Mouse (Mus musculus) embryonic facial prominence, embryonic 15.5 days (tissue): ENCODE measurements around the gene Ceacam1. TPM values are rescaled to one million over a fixed set of nuclear protein-coding genes. Genes with fewer than 3 reads are reported as not detected.
"Not testable (repeated sequence)": the region's sequence is repeated elsewhere in the genome, so short reads cannot be mapped to it uniquely, and the experiment has no call there.

Source experiments
- ATAC-seq: fragments of 200-750 bp; cut with Nextera tagmentation; 2 replicates; pipeline ENCODE4 v1.8.0; 2017; ENCODE audit warnings: low read depth, moderate TSS enrichment; ENCODE audit not compliant: insufficient number of reproducible peaks, low FRiP score, low TSS enrichment
- H3K27ac ChIP-seq: fragments of 300-500 bp; sonication (generic); replicated peaks from 2 replicates; pipeline ENCODE4 v1.5.1; 2015; ENCODE audit warnings: mild to moderate bottlenecking, inconsistent platforms
- H3K27me3 ChIP-seq: fragments of 300-500 bp; sonication (generic); 2 replicates; pipeline ENCODE4 v1.6.1; 2015; ENCODE audit warnings: inconsistent platforms
- H3K36me3 ChIP-seq: fragments of 300-500 bp; sonication (generic); 2 replicates; pipeline ENCODE4 v1.6.1; 2015; ENCODE audit warnings: mild to moderate bottlenecking, inconsistent platforms
- H3K4me1 ChIP-seq: fragments of 300-500 bp; sonication (generic); 2 replicates; pipeline ENCODE4 v1.6.1; 2015; ENCODE audit warnings: inconsistent platforms
- H3K4me2 ChIP-seq: fragments of 300-500 bp; sonication (generic); replicated peaks from 2 replicates; pipeline ENCODE4 v1.6.1; 2015; ENCODE audit warnings: mild to moderate bottlenecking, inconsistent platforms
- H3K4me3 ChIP-seq: fragments of 300-500 bp; sonication (generic); replicated peaks from 2 replicates; pipeline ENCODE4 v1.5.1; 2015; ENCODE audit warnings: mild to moderate bottlenecking, inconsistent platforms
- H3K9ac ChIP-seq: fragments of 300-500 bp; sonication (generic); 2 replicates; pipeline ENCODE4 v1.6.1; 2015; ENCODE audit warnings: inconsistent platforms
- H3K9me3 ChIP-seq: fragments of 300-500 bp; sonication (generic); replicated peaks from 2 replicates; pipeline ENCODE4 v1.6.1; 2016; ENCODE audit warnings: inconsistent platforms
- WGBS: fragments of 180-500 bp; shearing (Covaris S2); methylation state at CpG from one replicate; pipeline ENCODE4 v1.1.7; 2015; 5-methylcytosine and 5-hydroxymethylcytosine counted together
- polyA plus RNA-seq: library from polyadenylated mRNA; unstranded; fragments of >200 nt; fragmentation: Nextera tagmentation; extraction: Ambion mirVana; gene quantifications from 2 replicates; pipeline ENCODE4 v1.2.1, GENCODE M21; 2015

Gene Ceacam1
- polyA plus RNA-seq, 1 experiment from 2014 or later, result 6.7 TPM

DNA sequence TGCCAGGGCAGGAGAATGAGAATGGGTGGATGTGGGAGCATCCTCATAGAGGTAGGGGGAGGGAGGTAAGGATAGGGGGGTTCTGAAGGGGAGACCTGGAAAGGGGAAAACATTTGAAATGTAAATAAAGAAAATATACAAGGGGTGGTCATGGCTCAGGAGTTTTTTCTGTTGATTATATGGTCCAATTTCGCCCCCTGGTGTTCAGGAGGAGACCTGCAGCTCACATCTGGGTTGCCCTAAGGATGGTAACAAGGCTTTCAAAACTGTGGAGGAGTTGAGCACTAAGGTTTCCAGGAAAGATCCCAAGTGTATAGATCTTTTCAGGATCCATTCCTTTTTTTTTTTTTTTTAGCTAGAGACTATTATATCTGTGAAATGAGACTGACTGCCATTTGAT lies 2.0 kb upstream of the Ceacam1 start:
- no peaks in the 10 kb centered on the region for H3K36me3 ChIP-seq
- no peak overlapping the region for H3K4me3 ChIP-seq
- ATAC-seq, result no peak
- no peaks in the 10 kb centered on the region for H3K27me3 ChIP-seq
- no peak overlapping the region for H3K4me2 ChIP-seq
- H3K4me1 ChIP-seq, result no peaks in the 10 kb centered on the region
- no peaks in the 10 kb centered on the region for H3K9me3 ChIP-seq
- WGBS, result 0% methylated on average over 1 of the region's 1 CpGs
- H3K9ac ChIP-seq, result no peak overlapping the region
- no peak overlapping the region for H3K27ac ChIP-seq

DNA sequence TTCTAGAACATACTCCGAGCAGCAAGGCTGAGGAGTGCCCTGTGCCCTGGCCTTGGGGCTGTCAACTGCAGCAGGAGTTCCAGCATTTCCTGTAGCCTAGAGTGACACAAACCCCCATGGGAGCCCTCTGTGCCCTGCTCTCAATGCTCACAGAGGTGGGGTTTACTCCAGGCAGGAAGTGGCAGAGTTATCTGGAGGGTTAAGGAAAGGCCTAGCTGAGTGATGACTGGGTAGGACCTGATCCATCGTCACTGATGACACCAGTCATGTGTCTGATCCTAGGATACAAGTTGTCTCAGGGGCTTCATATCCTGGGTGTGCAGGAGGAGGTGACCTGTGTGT lies 320 bp upstream of the Ceacam1 start:
- H3K27ac ChIP-seq, H3K4me1 ChIP-seq, H3K9me3 ChIP-seq, H3K4me2 ChIP-seq, H3K27me3 ChIP-seq, H3K4me3 ChIP-seq, H3K36me3 ChIP-seq, H3K9ac ChIP-seq: not testable (repeated sequence)
- WGBS, result 72% methylated on average over 2 of the region's 2 CpGs
- ATAC-seq, result 0 out of 2 replicates have a peak, but pooled peaks have one; percentile 51

DNA sequence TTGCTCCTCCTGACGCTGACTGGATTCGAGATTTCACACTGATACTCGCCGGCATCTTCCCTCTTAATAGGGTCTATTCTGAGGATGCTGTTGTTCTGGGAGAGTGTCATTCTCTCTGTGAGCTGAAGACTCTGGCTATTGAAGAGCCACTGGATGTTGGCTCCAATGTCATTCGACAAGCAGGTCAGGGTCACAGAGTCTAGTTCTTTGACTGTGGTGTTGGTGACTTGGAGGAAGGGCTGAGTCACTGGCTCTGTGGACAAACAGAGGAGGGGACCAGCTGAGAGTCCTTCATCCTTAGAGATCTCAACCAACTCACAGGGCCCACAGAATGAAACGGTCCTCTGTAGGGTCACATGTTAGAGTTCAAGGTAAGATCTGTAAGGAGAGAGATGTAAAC lies 5.6 kb downstream of the Ceacam1 start:
- H3K36me3 ChIP-seq, H3K27me3 ChIP-seq, H3K4me2 ChIP-seq, H3K27ac ChIP-seq, H3K4me3 ChIP-seq, H3K9ac ChIP-seq, ATAC-seq, H3K4me1 ChIP-seq, H3K9me3 ChIP-seq: not testable (repeated sequence)
- 88% methylated on average over 6 of the region's 6 CpGs for WGBS

DNA sequence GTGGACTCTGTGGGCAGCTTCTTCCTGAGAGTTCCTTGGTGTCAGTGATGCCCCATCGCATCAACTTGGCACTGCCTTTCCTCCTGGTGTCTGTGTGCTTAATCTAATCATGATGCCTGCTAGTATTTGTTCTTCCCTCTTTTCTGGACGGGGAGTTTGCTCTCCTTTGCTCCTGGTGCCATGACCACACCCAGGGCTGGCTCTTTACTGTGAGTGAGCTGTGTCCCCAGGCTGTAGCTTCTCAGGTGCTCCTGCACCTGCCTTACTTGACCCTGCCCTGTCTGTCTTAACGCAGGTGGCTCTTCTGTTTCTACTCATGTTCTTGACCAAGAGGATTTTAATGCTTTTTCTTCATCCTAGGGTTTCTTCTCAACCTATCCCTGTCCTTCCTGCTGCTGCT lies 11.8 kb downstream of the Ceacam1 start:
- not testable (repeated sequence) for H3K36me3 ChIP-seq, ATAC-seq, H3K9ac ChIP-seq, H3K4me2 ChIP-seq, H3K27ac ChIP-seq, H3K4me3 ChIP-seq, H3K9me3 ChIP-seq, H3K27me3 ChIP-seq, H3K4me1 ChIP-seq
- WGBS, result 67% methylated on average over 3 of the region's 3 CpGs

DNA sequence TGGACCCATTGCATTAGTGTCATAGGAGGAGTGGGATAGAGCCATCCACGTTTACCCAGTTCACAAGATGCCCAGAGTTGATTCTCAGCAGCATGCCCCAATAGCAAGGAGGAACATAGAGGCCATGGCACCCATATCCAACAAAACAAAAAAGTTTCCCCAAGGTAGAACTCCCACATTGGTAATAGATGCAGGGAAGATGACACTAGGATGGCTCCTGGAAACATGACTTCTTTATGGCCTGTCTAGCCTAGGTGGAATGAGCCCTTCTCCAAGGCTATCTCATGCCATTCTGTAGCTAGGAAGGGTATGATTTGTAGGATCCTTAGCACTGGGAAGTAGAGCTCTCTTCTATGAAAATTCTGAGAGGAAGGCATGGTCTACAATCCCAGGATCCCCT lies 12.4 kb downstream of the Ceacam1 start:
- no peak for ATAC-seq
- Histone ChIP-seq H3K4me1 (no peaks in the 10 kb centered on the region), H3K36me3 (no peaks in the 10 kb centered on the region), H3K4me3 (no peak overlapping the region), H3K27me3 (no peaks in the 10 kb centered on the region), H3K4me2 (no peak overlapping the region), H3K9ac (no peak overlapping the region), H3K9me3 (no peaks in the 10 kb centered on the region), H3K27ac (no peak overlapping the region)
- WGBS, result 62% methylated on average over 1 of the region's 1 CpGs

DNA sequence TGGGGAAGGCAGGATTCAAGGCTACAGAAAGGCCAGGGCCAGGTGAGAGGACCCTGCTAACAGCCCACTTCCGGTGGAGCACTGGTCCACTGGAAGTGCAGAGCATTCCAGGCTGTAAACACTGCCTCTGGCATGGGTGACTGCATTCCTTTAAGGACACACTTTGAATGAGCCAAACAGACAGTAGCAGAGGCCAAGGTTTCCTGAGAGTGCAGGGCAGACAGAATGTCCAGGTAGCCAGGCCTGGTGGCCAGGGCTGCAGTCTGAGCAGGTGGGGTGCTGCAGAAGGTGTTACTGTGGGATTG lies 15.4 kb downstream of the Ceacam1 start:
- no CpG with 5 or more reads among the region's 1 CpGs for WGBS
- not testable (repeated sequence) for H3K27me3 ChIP-seq, H3K4me1 ChIP-seq, ATAC-seq, H3K36me3 ChIP-seq, H3K9me3 ChIP-seq, H3K9ac ChIP-seq, H3K4me2 ChIP-seq, H3K27ac ChIP-seq, H3K4me3 ChIP-seq

DNA sequence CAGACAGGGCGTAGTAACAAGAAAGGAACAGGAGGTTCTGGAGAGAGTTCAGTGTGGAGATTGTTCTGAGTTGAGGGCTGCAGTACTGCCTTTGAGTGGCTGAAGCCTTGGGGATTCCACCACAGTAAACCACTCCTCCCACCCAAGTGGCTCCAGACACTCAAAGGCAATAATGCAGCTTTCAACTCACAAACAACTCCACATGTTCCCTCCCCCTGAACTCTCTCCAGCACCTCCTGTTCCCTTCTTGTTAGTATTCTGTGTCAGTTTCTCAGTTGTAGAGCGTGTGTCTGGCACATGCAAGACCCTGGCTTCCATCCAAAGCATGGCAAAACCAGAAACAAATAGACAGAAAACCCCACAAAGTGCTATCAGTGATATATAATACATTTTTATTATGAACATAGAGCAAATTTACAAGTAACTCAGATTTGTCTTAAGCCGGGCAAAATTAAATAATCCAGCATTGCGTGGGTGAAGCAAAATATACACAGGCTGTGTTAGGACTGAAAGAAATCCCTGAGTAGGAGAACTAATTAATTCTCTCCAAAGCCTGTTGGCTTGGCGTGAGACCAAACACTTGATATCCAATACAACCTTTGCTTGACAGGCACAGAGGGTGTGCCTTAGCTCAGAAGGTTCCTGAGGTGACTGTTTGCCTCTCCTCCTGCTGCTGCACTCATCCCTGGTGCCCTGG lies 15.9 kb downstream of the Ceacam1 start:
- H3K36me3 ChIP-seq, H3K9ac ChIP-seq, H3K4me2 ChIP-seq, H3K4me3 ChIP-seq, H3K27me3 ChIP-seq, H3K4me1 ChIP-seq, H3K9me3 ChIP-seq, H3K27ac ChIP-seq: not testable (repeated sequence)
- WGBS, result 36% methylated on average over 4 of the region's 5 CpGs
- peak; percentile 57 for ATAC-seq

DNA sequence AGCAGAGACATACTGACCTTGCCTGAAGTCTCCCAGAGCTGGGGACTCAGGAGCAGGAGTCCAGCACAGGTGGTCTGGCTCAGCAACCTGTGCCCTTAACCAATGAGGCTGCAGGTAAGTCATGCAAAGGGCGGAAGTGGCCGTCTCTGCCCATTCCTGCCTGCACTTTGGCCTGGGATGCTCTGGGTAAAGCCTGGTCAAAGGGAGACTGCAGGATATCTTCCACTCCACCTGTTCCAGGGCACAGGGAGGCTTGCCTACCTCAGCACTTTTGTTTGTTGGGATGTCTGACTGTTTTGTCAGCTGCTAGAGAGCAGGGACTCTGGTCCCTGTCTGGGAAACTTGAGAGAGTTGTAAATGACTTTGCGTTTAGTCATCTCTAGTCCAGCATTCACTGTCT lies 25.3 kb downstream of the Ceacam1 start:
- no peaks in the 10 kb centered on the region for H3K4me1 ChIP-seq
- H3K4me2 ChIP-seq, result no peak overlapping the region
- H3K9ac ChIP-seq, result no peak overlapping the region
- H3K9me3 ChIP-seq, result no peaks in the 10 kb centered on the region
- no peak overlapping the region for H3K27ac ChIP-seq
- no peak overlapping the region for H3K4me3 ChIP-seq
- H3K27me3 ChIP-seq, result no peaks in the 10 kb centered on the region
- no peaks in the 10 kb centered on the region for H3K36me3 ChIP-seq
- ATAC-seq, result no peak
- 75% methylated on average over 3 of the region's 3 CpGs for WGBS

DNA sequence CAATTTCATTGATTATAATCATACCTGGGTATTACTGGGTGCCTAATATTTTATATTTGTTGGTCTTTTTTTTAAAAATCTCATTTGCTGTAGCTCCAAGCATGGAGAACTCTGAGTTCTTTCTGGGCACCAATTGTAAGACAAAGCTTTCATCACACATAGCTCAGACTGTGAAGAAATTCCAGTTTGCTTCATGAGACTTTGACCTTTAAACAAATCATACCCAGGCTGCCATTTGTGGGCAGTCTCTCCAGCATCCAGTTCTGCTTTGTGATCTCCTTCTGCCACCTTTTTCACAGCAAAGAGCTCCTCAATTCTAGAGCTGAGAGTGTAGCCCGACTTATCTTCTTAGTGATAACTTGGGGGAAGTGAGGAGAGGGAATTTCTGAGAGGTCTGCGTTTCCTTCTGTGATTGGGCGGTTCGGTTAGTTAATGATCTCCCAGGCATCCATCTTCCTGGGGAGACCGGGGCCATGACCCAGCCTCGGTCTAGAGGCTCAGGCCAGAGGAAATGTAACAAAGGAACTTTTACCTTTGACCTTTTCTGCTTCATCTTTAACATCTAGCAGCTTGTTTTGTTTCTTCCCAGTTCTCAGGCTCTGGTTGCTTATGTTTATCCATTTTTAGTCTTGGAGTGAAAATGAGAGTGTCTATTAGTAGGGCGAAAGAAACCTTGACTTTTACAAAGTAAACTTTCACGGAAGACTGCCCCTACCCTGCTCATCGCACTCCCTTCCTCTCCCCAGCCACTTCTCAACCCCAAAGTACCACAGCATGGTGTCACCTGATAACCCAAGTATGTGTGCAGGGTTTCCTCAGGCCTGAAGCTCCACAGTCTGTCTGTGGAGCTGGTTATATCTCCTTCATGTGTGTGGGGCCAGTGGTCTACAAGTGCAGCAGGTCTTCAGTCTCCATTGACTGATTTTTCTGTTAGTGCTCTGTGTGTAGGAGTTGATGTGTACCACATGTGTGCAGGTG lies 27.2 kb downstream of the Ceacam1 start:
- ATAC-seq, result no peak
- H3K27ac ChIP-seq, result no peak overlapping the region
- no peaks in the 10 kb centered on the region for H3K9me3 ChIP-seq
- no peak overlapping the region for H3K9ac ChIP-seq
- 60% methylated on average over 9 of the region's 9 CpGs for WGBS
- no peaks in the 10 kb centered on the region for H3K27me3 ChIP-seq
- H3K36me3 ChIP-seq, result no peaks in the 10 kb centered on the region
- no peak overlapping the region for H3K4me2 ChIP-seq
- no peaks in the 10 kb centered on the region for H3K4me1 ChIP-seq
- H3K4me3 ChIP-seq, result no peak overlapping the region

DNA sequence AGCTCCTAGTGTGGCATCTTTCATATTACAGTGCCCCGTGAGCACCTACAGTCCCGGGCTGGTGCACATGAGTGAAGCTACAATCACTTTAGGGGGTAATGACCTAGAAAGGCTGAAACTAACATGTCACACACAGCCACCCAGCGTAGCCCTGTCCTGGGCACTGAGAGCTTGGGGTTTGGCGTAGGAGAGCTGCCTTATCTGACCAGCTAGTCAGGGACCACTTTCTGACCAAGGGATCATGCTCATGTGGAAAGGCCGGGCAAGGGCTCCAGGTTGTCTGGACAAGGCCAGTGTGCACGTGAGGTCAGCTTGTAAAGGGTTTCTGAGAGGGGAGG lies 36.6 kb downstream of the Ceacam1 start:
- 0 out of 2 replicates have a peak, but pooled peaks cover 2% of the 10 kb centered on the region for H3K4me1 ChIP-seq
- H3K4me2 ChIP-seq, result no peak overlapping the region
- H3K27ac ChIP-seq, result no peak overlapping the region
- no peak overlapping the region for H3K4me3 ChIP-seq
- H3K27me3 ChIP-seq, result no peaks in the 10 kb centered on the region
- H3K36me3 ChIP-seq, result no peaks in the 10 kb centered on the region
- no peak for ATAC-seq
- H3K9ac ChIP-seq, result no peak overlapping the region
- H3K9me3 ChIP-seq, result no peaks in the 10 kb centered on the region
- WGBS, result 85% methylated on average over 6 of the region's 6 CpGs

DNA sequence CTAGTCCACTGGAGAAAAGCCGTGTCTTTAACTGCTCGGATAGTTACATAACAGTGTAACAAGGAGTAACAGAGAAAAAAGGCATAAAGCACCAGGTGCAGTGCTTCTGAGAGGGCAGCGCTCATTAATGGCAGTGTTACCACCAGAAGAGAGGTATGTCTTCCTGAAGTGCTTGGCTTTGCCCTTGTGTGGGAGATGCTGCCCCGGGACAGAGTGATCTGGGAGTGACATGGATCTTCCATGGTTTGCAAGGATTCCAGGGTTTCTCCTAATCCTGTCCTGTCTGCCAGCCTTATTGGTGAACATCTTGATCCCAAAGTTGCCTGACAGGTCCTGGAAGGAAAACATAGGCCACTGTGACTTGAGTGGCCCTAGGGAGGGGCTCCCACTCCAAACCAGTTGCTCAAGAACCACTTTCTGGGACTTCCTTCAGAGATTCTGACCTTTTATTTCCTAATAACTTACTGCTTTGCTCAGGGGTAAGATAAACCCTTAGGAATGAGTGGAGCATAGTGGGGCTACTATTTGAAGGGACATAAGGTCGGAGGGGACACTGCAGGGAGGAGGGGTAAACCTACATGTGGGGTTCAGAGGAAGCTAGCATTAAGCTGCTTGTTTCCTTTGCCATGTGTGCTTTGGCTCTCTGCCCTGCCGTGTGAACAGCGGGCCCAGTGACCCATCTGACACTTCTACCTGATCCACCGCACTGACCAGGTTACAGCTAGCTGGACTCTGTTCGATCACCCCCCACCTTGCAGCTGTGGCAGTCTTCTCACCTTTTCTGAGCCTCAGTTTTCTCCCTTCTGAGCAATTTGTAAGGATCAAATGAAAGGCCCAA lies 37.2 kb downstream of the Ceacam1 start:
- Histone ChIP-seq H3K4me3 (no peak overlapping the region), H3K9ac (no peak overlapping the region), H3K9me3 (no peaks in the 10 kb centered on the region), H3K27me3 (no peaks in the 10 kb centered on the region), H3K4me2 (no peak overlapping the region), H3K36me3 (no peaks in the 10 kb centered on the region), H3K4me1 (0 out of 2 replicates have a peak, but pooled peaks cover 2% of the 10 kb centered on the region), H3K27ac (no peak overlapping the region)
- WGBS, result 87% methylated on average over 9 of the region's 9 CpGs
- ATAC-seq, result no peak
